Mouse (Mus musculus) small intestine, adult 2 months (tissue): ENCODE data around the gene Thada. TPM values are rescaled to one million over a fixed set of nuclear protein-coding genes. Genes with fewer than 3 reads are reported as not detected.

Experiments
- H3K27ac ChIP-seq: fragments of 200-500 bp; 2 replicates; pipeline ENCODE4 v1.5.1; 2012; ENCODE audit warnings: low read depth, low read length, control low read depth, inconsistent platforms; ENCODE audit not compliant: insufficient read depth
- H3K27me3 ChIP-seq: fragments of 200-500 bp; 2 replicates; pipeline ENCODE4 v1.6.1; 2012; ENCODE audit warnings: mild to moderate bottlenecking, moderate library complexity, low read length, inconsistent platforms; ENCODE audit not compliant: control insufficient read depth, insufficient read depth
- H3K36me3 ChIP-seq: fragments of 200-500 bp; 2 replicates; pipeline ENCODE4 v1.6.1; 2012; ENCODE audit warnings: mild to moderate bottlenecking, low read length, control low read depth, inconsistent platforms; ENCODE audit not compliant: control insufficient read depth, insufficient read depth
- H3K4me1 ChIP-seq: fragments of 200-500 bp; 2 replicates; pipeline ENCODE4 v1.6.1; 2012; ENCODE audit warnings: low read length, inconsistent platforms, mixed read lengths; ENCODE audit not compliant: control insufficient read depth, insufficient read depth, insufficient read length
- H3K4me3 ChIP-seq: fragments of 200-500 bp; 2 replicates; pipeline ENCODE4 v1.5.1; 2012; ENCODE audit warnings: low read depth, mild to moderate bottlenecking, control low read depth, inconsistent platforms, low read length, moderate library complexity
- CTCF ChIP-seq: fragments of 200-500 bp; IDR thresholded peaks from 2 replicates; pipeline ENCODE4 v1.5.1; 2012; ENCODE audit warnings: low read depth, mild to moderate bottlenecking, control low read depth, inconsistent platforms, low read length, moderate library complexity, mixed read lengths; ENCODE audit not compliant: insufficient replicate concordance, insufficient read length; ENCODE audit errors: extremely low read depth
- POLR2A ChIP-seq: fragments of 200-500 bp; IDR thresholded peaks from 2 replicates; pipeline ENCODE4 v1.6.1; 2012; ENCODE audit warnings: low read depth, mild to moderate bottlenecking, control low read depth, inconsistent platforms, low read length, moderate library complexity
- WGBS: fragments of 180-500 bp; shearing (Covaris S2); methylation state at CpG from one replicate; pipeline ENCODE4 v1.1.7; 2018; 5-methylcytosine and 5-hydroxymethylcytosine counted together
- polyA plus RNA-seq: library from polyadenylated mRNA; depleted of rRNA; stranded (reverse); fragments of >200 nt; gene quantifications from 2 replicates; pipeline ENCODE4 v1.2.3, GENCODE M21; 2012

Thada gene
- polyA plus RNA-seq, 1 experiment: 3.5 TPM

- TF ChIP-seq CTCF (no peak), POLR2A (no peak)
- no peaks in the 10 kb centered on the region; the same call in 1 of the 2 replicates for H3K36me3 ChIP-seq
- H3K4me1 ChIP-seq: peaks cover 25% of the 10 kb centered on the region; the same call in 1 of the 2 replicates
- no peaks in the 10 kb centered on the region for H3K27me3 ChIP-seq
- no peak overlapping the region for H3K4me3 ChIP-seq
- 92% methylated on average over 6 of the region's 6 CpGs for WGBS
- no peak overlapping the region for H3K27ac ChIP-seq
Measured at GRCm38 (mm10) chr17:84372411-84373045, 93.5 kb downstream of the Thada start.

- Histone ChIP-seq H3K4me3 (no peak overlapping the region), H3K36me3 (no peaks in the 10 kb centered on the region; the same call in 1 of the 2 replicates), H3K4me1 (peaks cover 21% of the 10 kb centered on the region), H3K27ac (no peak overlapping the region), H3K27me3 (no peaks in the 10 kb centered on the region)
- TF ChIP-seq POLR2A: no peak
- TF ChIP-seq CTCF: no peak
- WGBS: 90% methylated on average over 5 of the region's 5 CpGs
Measured at GRCm38 (mm10) chr17:84370385-84370784, 95.6 kb downstream of the Thada start.

- Histone ChIP-seq H3K36me3 (no peaks in the 10 kb centered on the region; the same call in 1 of the 2 replicates), H3K27me3 (no peaks in the 10 kb centered on the region), H3K4me1 (peaks cover 23% of the 10 kb centered on the region), H3K27ac (no peak overlapping the region), H3K4me3 (no peak overlapping the region)
- TF ChIP-seq CTCF: no peak
- no peak for TF ChIP-seq POLR2A
- 27% methylated on average over 3 of the region's 3 CpGs for WGBS
Measured at GRCm38 (mm10) chr17:84369769-84370168, 96.2 kb downstream of the Thada start.

- Histone ChIP-seq H3K27ac (peak overlapping the region; percentile 75), H3K36me3 (no peaks in the 10 kb centered on the region; the same call in 1 of the 2 replicates), H3K4me1 (peaks cover 25% of the 10 kb centered on the region), H3K4me3 (no peak overlapping the region), H3K27me3 (no peaks in the 10 kb centered on the region)
- TF ChIP-seq CTCF: no peak
- no peak for TF ChIP-seq POLR2A
- 26% methylated on average over 11 of the region's 11 CpGs for WGBS
Measured at GRCm38 (mm10) chr17:84368213-84369014, 97.6 kb downstream of the Thada start.

GRCm38 (mm10) chr17:84367663-84368062 is 98.3 kb downstream of the Thada start:
- 75% methylated on average over 3 of the region's 3 CpGs for WGBS
- Histone ChIP-seq H3K27me3 (no peaks in the 10 kb centered on the region), H3K4me3 (no peak overlapping the region), H3K4me1 (peaks cover 26% of the 10 kb centered on the region), H3K36me3 (peaks cover under 1% of the 10 kb centered on the region; the same call in 1 of the 2 replicates), H3K27ac (peak overlapping the region; percentile 75; the same call in 1 of the 2 replicates)
- TF ChIP-seq POLR2A (no peak), CTCF (no peak)

- Histone ChIP-seq H3K4me3 (no peak overlapping the region), H3K27me3 (no peaks in the 10 kb centered on the region), H3K4me1 (peaks cover 26% of the 10 kb centered on the region), H3K36me3 (peaks cover 2% of the 10 kb centered on the region; the same call in 1 of the 2 replicates), H3K27ac (peak overlapping the region; percentile 80)
- TF ChIP-seq POLR2A (no peak), CTCF (no peak)
- WGBS: 20% methylated on average over 6 of the region's 6 CpGs
Measured at GRCm38 (mm10) chr17:84365791-84366301, 100.2 kb downstream of the Thada start.
